Mouse (Mus musculus) myocyte (in vitro differentiated cells): Measurements from ENCODE around the gene Cdadc1. TPM values are rescaled to one million over a fixed set of nuclear protein-coding genes. Genes with fewer than 3 reads are reported as not detected.

Source experiments
- H3K27me3 ChIP-seq: one replicate; pipeline ENCODE4 v1.6.1; 2011; ENCODE audit not compliant: control insufficient read depth, insufficient read depth, insufficient read length
- H3K36me3 ChIP-seq: one replicate; pipeline ENCODE4 v1.6.1; 2011; ENCODE audit not compliant: control insufficient read depth, insufficient read depth
- H3K4me2 ChIP-seq: one replicate; pipeline ENCODE4 v1.6.1; 2011; ENCODE audit warnings: low read depth, control low read depth
- H3K4me3 ChIP-seq: one replicate; pipeline ENCODE4 v1.5.1; 2011; ENCODE audit warnings: mild to moderate bottlenecking, control low read depth, moderate library complexity
- H3K79me2 ChIP-seq: one replicate; pipeline ENCODE4 v1.6.1; 2011; ENCODE audit not compliant: control insufficient read depth, insufficient read depth
- H3ac ChIP-seq: one replicate; pipeline ENCODE4 v1.6.1; 2011; ENCODE audit not compliant: control insufficient read depth, insufficient read length
- CEBPB ChIP-seq: IDR thresholded peaks from 2 replicates; pipeline ENCODE4 v1.6.1; 2011; ENCODE audit warnings: mild to moderate bottlenecking, moderate library complexity; ENCODE audit not compliant: poor library complexity, insufficient read depth, severe bottlenecking
- E2F4 ChIP-seq: IDR thresholded peaks from one replicate; pipeline ENCODE4 v1.6.1; 2011; ENCODE audit warnings: mild to moderate bottlenecking, control low read depth, moderate library complexity; ENCODE audit not compliant: insufficient read depth
- MAX ChIP-seq: IDR thresholded peaks from one replicate; pipeline ENCODE4 v1.6.1; 2011; ENCODE audit warnings: low read depth, mild to moderate bottlenecking, control low read depth
- MYOD1 ChIP-seq, 3 experiments: IDR thresholded peaks; one replicate each; pipeline ENCODE4 v1.6.1; 2011; ENCODE audit warnings: control low read depth in 2 of 3, low read depth in 2 of 3, mild to moderate bottlenecking in 2 of 3, moderate library complexity in 1 of 3; ENCODE audit not compliant: insufficient read length in 2 of 3, control insufficient read depth in 1 of 3
- MYOG ChIP-seq, 3 experiments: IDR thresholded peaks; one replicate each; pipeline ENCODE4 v1.6.1; 2011; ENCODE audit warnings: control low read depth in 2 of 3, low read depth in 2 of 3, mild to moderate bottlenecking in 2 of 3; ENCODE audit not compliant: insufficient read length in 2 of 3, control insufficient read depth in 1 of 3, insufficient read depth in 1 of 3
- POLR2A ChIP-seq: IDR thresholded peaks from one replicate; pipeline ENCODE4 v1.6.1; 2011; ENCODE audit warnings: low read depth, mild to moderate bottlenecking, control low read depth, moderate library complexity; ENCODE audit not compliant: insufficient read length
- POLR2AphosphoS2 ChIP-seq: IDR thresholded peaks from one replicate; pipeline ENCODE4 v1.6.1; 2011; ENCODE audit warnings: low read depth, control low read depth; ENCODE audit not compliant: insufficient read length
- REST ChIP-seq: IDR thresholded peaks from one replicate; pipeline ENCODE4 v1.6.1; 2011; ENCODE audit warnings: mild to moderate bottlenecking, control low read depth, moderate library complexity; ENCODE audit not compliant: insufficient read depth, insufficient read length
- SRF ChIP-seq: IDR thresholded peaks from one replicate; pipeline ENCODE4 v1.6.1; 2011; ENCODE audit warnings: low read depth; ENCODE audit not compliant: control insufficient read depth, insufficient read length
- TCF12 ChIP-seq: IDR thresholded peaks from one replicate; pipeline ENCODE4 v1.6.1; 2011; ENCODE audit warnings: mild to moderate bottlenecking, control low read depth; ENCODE audit not compliant: poor library complexity, insufficient read depth, severe bottlenecking
- TCF3 ChIP-seq: IDR thresholded peaks from one replicate; pipeline ENCODE4 v1.6.1; 2011; ENCODE audit warnings: low read depth, control low read depth; ENCODE audit not compliant: insufficient read length
- USF1 ChIP-seq: IDR thresholded peaks from one replicate; pipeline ENCODE4 v1.6.1; 2011; ENCODE audit warnings: low read depth, mild to moderate bottlenecking, control low read depth, moderate library complexity
- polyA plus RNA-seq: library from polyadenylated mRNA; unstranded; fragments of >200 nt; fragmentation: generic; extraction: Trizol; gene quantifications from one replicate; pipeline ENCODE4 v1.2.1, GENCODE M21; 2012; ENCODE audit warnings: missing spikeins

Gene Cdadc1
- polyA plus RNA-seq, 1 experiment: 10.5 TPM

DNA sequence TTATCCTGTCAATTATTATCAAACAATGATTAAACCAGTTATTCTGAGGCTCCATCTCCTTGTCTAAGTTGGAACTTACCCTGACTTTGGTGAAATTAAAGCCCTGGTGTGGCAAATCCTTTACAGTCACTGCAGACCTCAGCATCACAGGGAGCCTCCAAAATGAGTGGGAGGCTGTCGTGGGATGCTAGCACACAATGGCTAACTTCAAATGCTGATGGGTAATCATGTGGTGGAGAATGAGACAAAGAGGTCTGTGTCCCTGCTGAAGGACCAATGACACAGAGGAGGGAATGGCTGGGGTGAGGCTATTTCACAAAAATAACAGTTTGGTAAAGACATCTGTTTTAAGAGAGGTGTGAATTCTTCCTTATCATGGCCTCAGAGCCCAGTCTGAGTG is 39.9 kb downstream of the Cdadc1 start:
- TF ChIP-seq MYOG (IDR thresholded peaks at IDR 0.05; ENCODE audit: control insufficient read depth in 1 of 3, insufficient read depth in 1 of 3, insufficient read length in 2 of 3, low read depth in 2 of 3) (no peak), POLR2A (no peak), E2F4 (no peak), USF1 (no peak), TCF3 (no peak), MYOD1 (IDR thresholded peaks at IDR 0.05; ENCODE audit: control insufficient read depth in 1 of 3, insufficient read length in 2 of 3, low read depth in 2 of 3) (no peak), POLR2AphosphoS2 (no peak), TCF12 (no peak), REST (no peak), SRF (no peak), MAX (no peak), CEBPB (no peak)

DNA sequence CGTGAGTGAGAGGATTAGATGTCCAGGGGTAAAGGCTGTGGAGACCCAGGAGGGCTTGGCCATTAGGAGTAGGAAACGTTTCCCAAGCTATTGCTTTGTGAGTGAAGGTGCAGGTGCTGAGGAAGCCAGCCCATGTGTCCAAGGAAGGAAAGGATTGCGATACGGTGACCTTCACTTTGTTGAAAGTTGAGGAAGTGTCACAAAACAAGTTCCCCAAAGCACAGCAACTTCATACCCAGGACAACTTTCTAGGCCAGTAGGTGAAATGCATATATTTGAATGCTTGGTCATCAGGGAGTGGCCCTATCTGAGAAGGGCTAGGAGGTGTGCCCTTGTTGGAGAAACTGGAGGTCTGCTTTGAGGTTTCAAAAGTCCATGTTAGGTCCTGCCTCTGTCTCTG is 40.7 kb downstream of the Cdadc1 start:
- no peaks in the 10 kb centered on the region for H3K79me2 ChIP-seq
- no peaks in the 10 kb centered on the region for H3K36me3 ChIP-seq
- H3K4me2 ChIP-seq: no peak overlapping the region
- H3K27me3 ChIP-seq: no peaks in the 10 kb centered on the region
- TF ChIP-seq TCF3 (no peak), USF1 (no peak), CEBPB (no peak), E2F4 (no peak), TCF12 (no peak), MYOD1 (IDR thresholded peaks at IDR 0.05; ENCODE audit: control insufficient read depth in 1 of 3, insufficient read length in 2 of 3, low read depth in 2 of 3) (no peak), REST (no peak), POLR2A (no peak), SRF (no peak), POLR2AphosphoS2 (no peak)
- H3ac ChIP-seq: no peak overlapping the region
- H3K4me3 ChIP-seq: no peak overlapping the region

More for the DNA sequence above, 39.9 kb downstream of the Cdadc1 start:
- no peaks in the 10 kb centered on the region for H3K79me2 ChIP-seq
- no peaks in the 10 kb centered on the region for H3K27me3 ChIP-seq
- H3K4me3 ChIP-seq: no peak overlapping the region
- no peak overlapping the region for H3ac ChIP-seq
- H3K4me2 ChIP-seq: no peak overlapping the region
- H3K36me3 ChIP-seq: no peaks in the 10 kb centered on the region

DNA sequence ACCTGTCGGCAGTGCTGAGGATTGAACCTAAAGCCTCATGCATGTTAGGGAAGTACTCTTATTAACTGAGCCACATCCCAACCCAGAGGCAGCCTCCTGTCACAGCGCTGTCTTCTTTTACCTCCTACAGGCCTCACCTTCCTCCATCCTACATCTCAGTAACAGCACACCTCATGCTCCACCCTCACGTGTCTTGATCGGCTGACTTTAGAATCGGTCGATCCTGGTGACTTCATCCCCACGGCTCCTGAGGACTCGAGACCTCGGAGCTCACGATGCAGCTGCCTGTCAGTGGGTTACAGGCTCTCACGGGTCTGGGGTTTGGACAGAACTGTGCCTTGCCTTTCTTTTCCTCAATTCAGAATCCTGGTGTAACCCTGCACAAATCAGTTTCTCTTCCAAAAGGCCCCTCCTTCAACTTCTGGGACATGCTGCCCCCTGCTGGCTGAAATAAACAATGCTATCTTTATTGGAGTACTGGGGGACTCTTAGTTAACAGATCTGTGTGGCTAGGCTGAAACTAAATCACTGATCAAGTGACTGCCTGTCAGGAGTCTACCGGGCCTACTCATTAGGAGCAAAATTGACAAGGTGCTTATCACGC is 41.7 kb downstream of the Cdadc1 start:
- no peak overlapping the region for H3K4me3 ChIP-seq

DNA sequence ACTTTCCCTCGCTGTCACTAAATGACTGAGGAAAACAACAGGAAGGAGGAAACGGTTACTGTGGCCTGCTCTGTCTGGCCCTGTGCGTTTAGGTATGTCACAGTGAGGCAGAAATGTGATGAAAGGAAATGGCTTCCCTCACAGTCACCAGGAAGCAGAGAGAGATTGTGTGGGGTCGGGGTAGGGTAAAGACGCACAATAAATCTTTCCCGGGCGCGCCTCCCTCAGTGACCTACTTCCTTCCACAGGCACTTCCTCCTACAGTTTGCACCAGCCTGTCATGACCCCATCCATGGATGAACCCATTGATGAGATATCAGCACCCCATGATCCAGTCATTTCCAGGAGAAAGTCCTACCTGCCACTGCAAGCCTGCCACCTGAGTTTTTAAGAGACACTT is 42.7 kb downstream of the Cdadc1 start:
- no peak overlapping the region for H3ac ChIP-seq
- no peak overlapping the region for H3K4me3 ChIP-seq
- no peak for TF ChIP-seq TCF3
- no peak for TF ChIP-seq POLR2AphosphoS2
- TF ChIP-seq SRF: no peak
- TF ChIP-seq MYOD1 (IDR thresholded peaks at IDR 0.05; ENCODE audit: control insufficient read depth in 1 of 3, insufficient read length in 2 of 3, low read depth in 2 of 3): no peak
- no peak for TF ChIP-seq POLR2A
- no peak for TF ChIP-seq TCF12
- TF ChIP-seq USF1: no peak
- no peak for TF ChIP-seq CEBPB
- TF ChIP-seq MAX: no peak
- no peaks in the 10 kb centered on the region for H3K79me2 ChIP-seq
- H3K27me3 ChIP-seq: no peaks in the 10 kb centered on the region
- no peak overlapping the region for H3K4me2 ChIP-seq
- H3K36me3 ChIP-seq: no peaks in the 10 kb centered on the region

More for the DNA sequence above, 41.7 kb downstream of the Cdadc1 start:
- Histone ChIP-seq H3ac (no peak overlapping the region), H3K79me2 (no peaks in the 10 kb centered on the region), H3K4me2 (no peak overlapping the region), H3K27me3 (no peaks in the 10 kb centered on the region), H3K36me3 (no peaks in the 10 kb centered on the region)
- TF ChIP-seq MAX: no peak
- TF ChIP-seq REST: no peak
- no peak for TF ChIP-seq POLR2AphosphoS2
- TF ChIP-seq E2F4: no peak
- no peak for TF ChIP-seq MYOD1 (IDR thresholded peaks at IDR 0.05; ENCODE audit: control insufficient read depth in 1 of 3, insufficient read length in 2 of 3, low read depth in 2 of 3)
- no peak for TF ChIP-seq POLR2A
- TF ChIP-seq TCF12: no peak
- TF ChIP-seq SRF: no peak
- TF ChIP-seq USF1: no peak
- TF ChIP-seq CEBPB: no peak
- no peak for TF ChIP-seq TCF3
- TF ChIP-seq MYOG (IDR thresholded peaks at IDR 0.05; ENCODE audit: control insufficient read depth in 1 of 3, insufficient read depth in 1 of 3, insufficient read length in 2 of 3, low read depth in 2 of 3): no peak

DNA sequence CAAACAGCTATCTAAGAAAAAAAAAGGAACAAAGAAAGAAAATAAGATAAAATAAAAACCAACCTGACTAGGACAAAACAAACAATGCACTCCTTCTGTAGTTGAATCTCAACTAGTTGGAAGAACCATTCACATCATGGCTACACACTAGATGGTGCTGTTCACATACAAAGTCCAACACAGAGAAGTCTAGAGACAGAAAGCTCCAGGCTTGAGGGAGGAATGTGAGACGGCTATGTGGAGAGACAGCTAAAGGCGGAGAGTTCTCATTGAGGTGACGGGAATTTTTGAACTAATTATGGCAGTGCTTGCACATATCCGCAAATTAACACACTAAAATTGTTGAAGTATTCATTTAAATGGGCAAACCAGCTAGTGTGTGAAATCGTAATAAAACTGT is 43.7 kb downstream of the Cdadc1 start:
- no peak overlapping the region for H3ac ChIP-seq
- no peak overlapping the region for H3K4me2 ChIP-seq
- H3K4me3 ChIP-seq: no peak overlapping the region
- no peak for TF ChIP-seq TCF12
- no peak for TF ChIP-seq SRF
- TF ChIP-seq CEBPB: no peak
- TF ChIP-seq REST: no peak
- no peaks in the 10 kb centered on the region for H3K79me2 ChIP-seq
- H3K36me3 ChIP-seq: no peaks in the 10 kb centered on the region
- H3K27me3 ChIP-seq: no peaks in the 10 kb centered on the region
